Mouse (Mus musculus) thymus, postnatal 0 days (tissue): ENCODE results near the gene Pdha2. TPM values are rescaled to one million over a fixed set of nuclear protein-coding genes. Genes with fewer than 3 reads are reported as not detected.

Experiments
- DNase-seq: peaks from one replicate; pipeline ENCODE4 v3.0.0-alpha.2; 2015; ENCODE audit warnings: low spot score
- polyA plus RNA-seq: library from polyadenylated mRNA; unstranded; fragments of >200 nt; fragmentation: Nextera tagmentation; extraction: Ambion mirVana; gene quantifications from 2 replicates; pipeline ENCODE4 v1.2.1, GENCODE M21; 2015

Pdha2 gene
- polyA plus RNA-seq = not detected in 2 replicates

DNA sequence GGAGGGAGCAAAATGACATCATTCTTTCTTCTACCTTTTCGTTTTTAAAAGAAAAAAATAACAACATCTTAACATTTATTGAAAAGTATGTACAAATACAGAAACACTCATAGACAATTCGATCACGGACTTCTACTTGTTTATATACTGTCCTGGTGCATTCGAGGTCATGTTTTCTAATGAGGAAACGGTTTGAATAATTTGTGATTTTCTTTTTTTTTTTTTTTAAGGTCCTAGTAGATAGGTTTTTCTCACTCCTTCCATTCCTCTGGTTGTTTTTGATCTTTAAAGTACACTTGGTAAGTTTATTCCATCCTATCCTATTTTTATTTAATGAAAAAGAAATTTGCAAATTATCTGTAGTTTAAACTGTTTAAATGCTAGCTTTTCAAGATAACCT is at the start of gene Pdha2:
Gene Pdha2 (minus strand): TSS at position 101 of the 400 bp plus-strand sequence.
- DNase-seq = no peak

- no peak for DNase-seq
Measured at GRCm38 (mm10) chr3:141260518-141260917, 48.4 kb upstream of the Pdha2 start.

- DNase-seq = no peak
Measured at GRCm38 (mm10) chr3:141251440-141251839, 39.3 kb upstream of the Pdha2 start.

DNA sequence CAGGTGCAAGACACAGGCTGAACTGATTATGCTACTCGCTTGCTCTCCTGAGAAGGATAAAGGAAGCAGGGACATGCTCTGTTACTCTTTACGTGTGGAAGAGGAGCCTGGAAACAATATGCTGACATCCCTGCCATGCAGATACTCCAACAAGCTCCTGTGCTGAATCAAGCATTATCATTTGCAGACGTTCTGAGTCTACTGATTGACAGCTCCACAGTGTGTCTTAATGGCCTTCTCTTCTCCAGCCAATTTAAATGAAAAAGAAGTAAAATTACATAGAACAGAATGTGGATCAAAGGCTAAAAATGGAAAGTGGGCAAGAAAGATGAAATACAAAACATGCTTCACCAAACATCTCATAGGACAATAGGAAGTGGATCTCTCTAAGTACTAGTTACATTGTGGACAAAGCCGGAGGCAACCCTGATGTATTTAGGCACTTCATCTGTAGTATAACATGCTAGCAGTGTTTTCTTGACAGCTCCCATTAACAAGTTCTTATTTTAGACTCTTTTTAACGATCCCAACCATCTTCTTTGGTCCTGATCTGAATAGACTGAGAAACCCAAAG is 32.7 kb upstream of the Pdha2 start:
- no peak for DNase-seq

- no peak for DNase-seq
Measured at GRCm38 (mm10) chr3:141238071-141238470, 25.9 kb upstream of the Pdha2 start.

DNA sequence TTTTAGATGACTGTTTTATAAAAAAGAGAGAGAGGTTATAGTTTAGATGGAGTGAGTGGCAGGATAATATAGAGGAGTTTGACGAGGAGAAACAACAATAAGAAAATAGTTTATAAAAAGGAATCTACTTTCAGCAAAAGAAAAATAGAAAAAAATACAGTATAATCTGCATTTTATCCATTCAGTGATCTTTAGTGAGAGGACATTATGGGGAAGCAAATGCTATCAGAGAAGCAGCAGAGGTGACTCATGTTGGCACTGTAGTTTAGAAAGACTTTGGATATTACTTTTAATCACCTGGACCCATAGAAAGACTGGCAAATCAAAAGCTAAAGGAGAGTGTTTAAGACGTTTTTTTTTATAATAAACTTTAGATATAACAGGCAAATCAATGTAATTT is 17.0 kb upstream of the Pdha2 start:
- no peak for DNase-seq

- no peak for DNase-seq
Measured at GRCm38 (mm10) chr3:141222339-141222738, 10.2 kb upstream of the Pdha2 start.

- DNase-seq = no peak
Measured at GRCm38 (mm10) chr3:141218561-141218960, 6.4 kb upstream of the Pdha2 start.

GRCm38 (mm10) chr3:141216999-141217398 is 4.8 kb upstream of the Pdha2 start:
- no peak for DNase-seq

GRCm38 (mm10) chr3:141216237-141216636 is 4.1 kb upstream of the Pdha2 start:
- DNase-seq = no peak

GRCm38 (mm10) chr3:141214789-141215188 is 2.6 kb upstream of the Pdha2 start:
- no peak for DNase-seq

GRCm38 (mm10) chr3:141214197-141214596 is 2.0 kb upstream of the Pdha2 start:
- DNase-seq = no peak

- DNase-seq = no peak
Measured at GRCm38 (mm10) chr3:141211644-141212043, 511 bp downstream of the Pdha2 start.

DNA sequence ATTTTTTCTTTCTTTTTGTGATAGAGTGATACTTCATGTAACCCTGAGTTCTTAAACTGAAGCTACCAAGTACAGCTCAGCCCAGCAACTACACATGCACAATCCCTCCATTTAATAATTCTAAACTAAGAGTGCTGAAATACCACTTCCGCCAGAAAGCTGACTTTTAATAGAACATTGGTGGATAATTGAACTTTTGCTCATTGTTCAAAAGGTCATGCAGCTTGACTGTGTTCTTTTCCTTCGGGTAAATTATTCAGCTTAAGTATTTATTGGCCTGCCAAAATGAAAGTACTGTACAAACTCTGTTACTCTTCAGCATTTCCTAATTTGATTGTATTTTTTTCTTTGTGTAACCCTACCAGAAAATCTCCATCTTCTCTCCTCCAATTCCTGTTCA is 10.4 kb downstream of the Pdha2 start:
- no peak for DNase-seq

GRCm38 (mm10) chr3:141197308-141197861 is 14.8 kb downstream of the Pdha2 start:
- no peak for DNase-seq

GRCm38 (mm10) chr3:141191653-141192052 is 20.5 kb downstream of the Pdha2 start:
- DNase-seq = no peak

DNA sequence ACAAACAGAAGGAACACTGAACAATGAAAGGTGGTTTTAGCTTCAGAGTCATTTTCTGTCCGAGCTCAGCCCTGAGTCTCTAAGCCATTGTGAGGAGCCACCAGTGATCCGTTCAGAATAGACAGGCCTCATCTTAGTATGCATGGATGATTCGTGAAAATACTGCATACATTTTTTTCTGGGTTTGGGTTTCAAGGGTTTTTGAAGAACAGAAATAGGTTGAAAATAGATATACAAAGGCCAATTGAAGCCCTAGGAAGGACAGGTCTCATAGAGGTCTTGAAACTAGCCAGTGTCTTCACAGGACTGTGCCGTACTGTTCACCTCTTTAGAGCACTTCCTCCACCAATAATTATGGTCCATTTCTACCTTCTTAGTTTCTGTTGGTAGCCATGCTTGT is 21.7 kb downstream of the Pdha2 start:
- no peak for DNase-seq

GRCm38 (mm10) chr3:141160986-141161385 is 51.2 kb downstream of the Pdha2 start:
- no peak for DNase-seq
